Comparison of ENCODE assay signal across 10 mouse cellular contexts in genomic region chr3:97825246-97825645, GRCm38 (mm10).
A peak's percentile ranks its signal among the peaks of the same experiment; 100 is the strongest.
DNase-seq lines count a peak whose midpoint lies in the region; ATAC-seq and TF ChIP-seq lines count a peak whose summit lies in the region.
"Had no signal": no experiment of that assay in that cellular context is flagged by ENCODE, and none has a peak within 500 bp of the region (broad histone marks: within the 10 kb centered on the region; RNA-seq: fewer than 3 reads in every experiment).

No protein-coding gene starts in this region.

- H3K4me2 ChIP-seq in kidney, embryonic 14.5 days (replicated peaks; ENCODE audit: low read depth, low read length) = no peak overlapping the region

- TF ChIP-seq CTCF in E14TG2a.4 (conservative IDR thresholded peaks at IDR 0.05; ENCODE audit: low read length) = no peak
- no peak for TF ChIP-seq CTCF in gastrocnemius, adult 2 months (IDR thresholded peaks at IDR 0.05)

- H3K9ac ChIP-seq in kidney, embryonic 14.5 days (ENCODE audit: low read depth, low read length) = no peak overlapping the region

- DNase-seq in kidney, adult 9 months = no peak
- DNase-seq in gastrocnemius, adult 2 months = peak; percentile 82
- no peak for DNase-seq in limb, embryonic 10.5 days (ENCODE audit: low spot score)
- DNase-seq in cerebellum, postnatal 14 days = no peak
- DNase-seq in embryo, embryonic 9.5 days (ENCODE audit: extremely low spot score) = no peak
- DNase-seq: thymus, postnatal 25 days had no signal

- 11% methylated on average over 3 of the region's 3 CpGs for WGBS in kidney, embryonic 14.5 days
- 2% methylated on average over 3 of the region's 3 CpGs for WGBS in limb, embryonic 10.5 days

- no peaks in the 10 kb centered on the region for H3K9me3 ChIP-seq in kidney, embryonic 14.5 days (ENCODE audit: control insufficient read depth, low read length)
- H3K9me3 ChIP-seq in E14TG2a.4 (ENCODE audit: low read length) = no peaks in the 10 kb centered on the region
- H3K9me3 ChIP-seq in limb, embryonic 10.5 days (replicated peaks) = no peaks in the 10 kb centered on the region

- no peaks in the 10 kb centered on the region for H3K27me3 ChIP-seq in kidney, embryonic 14.5 days (ENCODE audit: control insufficient read depth, insufficient read depth, low read length)
- peaks cover 60% of the 10 kb centered on the region for H3K27me3 ChIP-seq in E14TG2a.4 (ENCODE audit: insufficient read depth, low read length)
- peaks cover 40% of the 10 kb centered on the region for H3K27me3 ChIP-seq in limb, embryonic 10.5 days (ENCODE audit: low read depth, poor library complexity, severe bottlenecking)

- intact Hi-C loops in gastrocnemius, adult 2 months (cut with DNase I) = loop anchor here (2.0 kb wide), 1 partner anchor 44 kb away; no protein-coding TSS in a partner anchor

- H3K4me3 ChIP-seq in kidney, embryonic 14.5 days (ENCODE audit: low read length) = no peak overlapping the region
- peak overlapping the region; percentile 74; the same call in 1 of the 2 replicates for H3K4me3 ChIP-seq in E14TG2a.4 (replicated peaks; ENCODE audit: low read length)
- peak overlapping the region; percentile 75 for H3K4me3 ChIP-seq in gastrocnemius, adult 2 months
- H3K4me3 ChIP-seq in limb, embryonic 10.5 days = peak overlapping the region; percentile 61

- 0 out of 2 replicates have a peak, but pooled peaks cover 3% of the 10 kb centered on the region for H3K4me1 ChIP-seq in kidney, embryonic 14.5 days (ENCODE audit: control insufficient read depth, insufficient read depth, low read length)
- H3K4me1 ChIP-seq in E14TG2a.4 (replicated peaks; ENCODE audit: low read depth, low read length) = peaks cover 23% of the 10 kb centered on the region
- H3K4me1 ChIP-seq in limb, embryonic 10.5 days = peaks cover 23% of the 10 kb centered on the region

- H3K36me3 ChIP-seq in kidney, embryonic 14.5 days (ENCODE audit: control insufficient read depth, insufficient read depth, low read length) = no peaks in the 10 kb centered on the region
- no peaks in the 10 kb centered on the region for H3K36me3 ChIP-seq in E14TG2a.4 (ENCODE audit: insufficient read depth, low read length)
- no peaks in the 10 kb centered on the region for H3K36me3 ChIP-seq in limb, embryonic 10.5 days

- ATAC-seq in kidney, embryonic 14.5 days (ENCODE audit: low FRiP score, low TSS enrichment) = 0 out of 2 replicates have a peak, but pooled peaks have one; percentile 8
- ATAC-seq in megakaryocyte progenitor cell, adult 5-6 weeks (replicated peaks; ENCODE audit: poor library complexity) = no peak
- ATAC-seq: activated CD4-positive, CD25-positive, alpha-beta regulatory T cell, adult 4 months had no signal

- no peak overlapping the region for H3K27ac ChIP-seq in kidney, embryonic 14.5 days (ENCODE audit: low read depth, low read length)
- peak overlapping the region; percentile 99 for H3K27ac ChIP-seq in gastrocnemius, adult 2 months
- H3K27ac ChIP-seq in limb, embryonic 10.5 days = 0 out of 2 replicates have a peak overlapping the region, but pooled peaks have one; percentile 75
